Mouse (Mus musculus) liver, embryonic 13.5 days (tissue): ENCODE results near the gene Hspd1. TPM values are rescaled to one million over a fixed set of nuclear protein-coding genes. Genes with fewer than 3 reads are reported as not detected.
A peak's percentile ranks its signal among the peaks of the same experiment; 100 is the strongest.

ENCODE experiments used
- ATAC-seq: fragments of 200-750 bp; cut with Nextera tagmentation; 2 replicates; pipeline ENCODE4 v1.8.0; 2017; ENCODE audit warnings: low read depth, mild to moderate bottlenecking, moderate number of reproducible peaks, moderate library complexity
- DNase-seq: peaks from one replicate; pipeline ENCODE4 v3.0.0; 2022
- H3K27ac ChIP-seq: fragments of 300-500 bp; sonication (generic); 2 replicates; pipeline ENCODE4 v1.5.1; 2015; ENCODE audit warnings: moderate library complexity, mild to moderate bottlenecking, inconsistent platforms
- H3K27me3 ChIP-seq: fragments of 300-500 bp; sonication (generic); 2 replicates; pipeline ENCODE4 v1.6.1; 2015; ENCODE audit warnings: mild to moderate bottlenecking, inconsistent platforms
- H3K36me3 ChIP-seq: fragments of 300-500 bp; sonication (generic); 2 replicates; pipeline ENCODE4 v1.6.1; 2015; ENCODE audit warnings: mild to moderate bottlenecking, inconsistent platforms
- H3K4me1 ChIP-seq: fragments of 300-500 bp; sonication (generic); replicated peaks from 2 replicates; pipeline ENCODE4 v1.6.1; 2015; ENCODE audit warnings: inconsistent platforms
- H3K4me2 ChIP-seq: fragments of 300-500 bp; sonication (generic); 2 replicates; pipeline ENCODE4 v1.6.1; 2015; ENCODE audit warnings: inconsistent platforms, mild to moderate bottlenecking, moderate library complexity
- H3K4me3 ChIP-seq: fragments of 300-500 bp; sonication (generic); replicated peaks from 2 replicates; pipeline ENCODE4 v1.5.1; 2015; ENCODE audit warnings: mild to moderate bottlenecking, inconsistent platforms
- H3K9ac ChIP-seq: fragments of 300-500 bp; sonication (generic); 2 replicates; pipeline ENCODE4 v1.6.1; 2015; ENCODE audit warnings: mild to moderate bottlenecking, inconsistent platforms
- H3K9me3 ChIP-seq: fragments of 300-500 bp; sonication (generic); replicated peaks from 2 replicates; pipeline ENCODE4 v1.6.1; 2016; ENCODE audit warnings: inconsistent platforms
- WGBS: fragments of 180-500 bp; shearing (Covaris S2); methylation state at CpG from one replicate; pipeline ENCODE4 v1.1.7; 2015; ENCODE audit not compliant: insufficient replicate concordance; 5-methylcytosine and 5-hydroxymethylcytosine counted together
- polyA plus RNA-seq: library from polyadenylated mRNA; unstranded; fragments of >200 nt; fragmentation: Nextera tagmentation; extraction: Ambion mirVana; gene quantifications from 2 replicates; pipeline ENCODE4 v1.2.1, GENCODE M21; 2015

Gene Hspd1
- polyA plus RNA-seq, 1 experiment from 2014 or later: 478 TPM

- Histone ChIP-seq H3K9me3 (no peaks in the 10 kb centered on the region), H3K4me1 (no peaks in the 10 kb centered on the region), H3K36me3 (no peaks in the 10 kb centered on the region), H3K9ac (no peak overlapping the region), H3K27me3 (no peaks in the 10 kb centered on the region), H3K4me3 (no peak overlapping the region), H3K27ac (no peak overlapping the region), H3K4me2 (no peak overlapping the region)
- ATAC-seq: no peak
- no peak for DNase-seq
- WGBS: 66% methylated on average over 5 of the region's 5 CpGs
These were observed 35.0 kb upstream of the Hspd1 start for GRCm38 (mm10) chr1:55123046-55123445.

- peaks cover 19% of the 10 kb centered on the region for H3K4me1 ChIP-seq
- no peak overlapping the region for H3K4me2 ChIP-seq
- DNase-seq: no peak
- no peak overlapping the region for H3K4me3 ChIP-seq
- H3K9ac ChIP-seq: no peak overlapping the region
- no peaks in the 10 kb centered on the region for H3K9me3 ChIP-seq
- H3K36me3 ChIP-seq: no peaks in the 10 kb centered on the region
- H3K27me3 ChIP-seq: no peaks in the 10 kb centered on the region
- ATAC-seq: no peak
- 76% methylated on average over 4 of the region's 4 CpGs for WGBS
- no peak overlapping the region for H3K27ac ChIP-seq
These were observed 21.2 kb upstream of the Hspd1 start for GRCm38 (mm10) chr1:55109066-55109766.

GRCm38 (mm10) chr1:55108473-55108872 lies 20.4 kb upstream of the Hspd1 start:
- DNase-seq (no peak), ATAC-seq (no peak)
- Histone ChIP-seq H3K36me3 (no peaks in the 10 kb centered on the region), H3K4me2 (no peak overlapping the region), H3K27me3 (no peaks in the 10 kb centered on the region), H3K4me3 (no peak overlapping the region), H3K27ac (no peak overlapping the region), H3K4me1 (peaks cover 19% of the 10 kb centered on the region), H3K9me3 (no peaks in the 10 kb centered on the region), H3K9ac (no peak overlapping the region)
- 46% methylated on average over 2 of the region's 2 CpGs for WGBS

- H3K4me3 ChIP-seq: no peak overlapping the region
- ATAC-seq (no peak), DNase-seq (no peak)
- H3K4me1 ChIP-seq: peaks cover 19% of the 10 kb centered on the region
- no peaks in the 10 kb centered on the region for H3K9me3 ChIP-seq
- WGBS: 77% methylated on average over 1 of the region's 1 CpGs
- H3K9ac ChIP-seq: no peak overlapping the region
- no peaks in the 10 kb centered on the region for H3K36me3 ChIP-seq
- H3K27ac ChIP-seq: no peak overlapping the region
- no peak overlapping the region for H3K4me2 ChIP-seq
- H3K27me3 ChIP-seq: no peaks in the 10 kb centered on the region
These were observed 19.6 kb upstream of the Hspd1 start for GRCm38 (mm10) chr1:55107644-55108043.

- H3K9ac ChIP-seq: 0 out of 2 replicates have a peak overlapping the region, but pooled peaks have one; percentile 12
- no peaks in the 10 kb centered on the region for H3K27me3 ChIP-seq
- H3K36me3 ChIP-seq: no peaks in the 10 kb centered on the region
- 49% methylated on average over 9 of the region's 9 CpGs for WGBS
- no peak overlapping the region for H3K27ac ChIP-seq
- no peaks in the 10 kb centered on the region for H3K9me3 ChIP-seq
- H3K4me1 ChIP-seq: peaks cover 19% of the 10 kb centered on the region
- H3K4me2 ChIP-seq: peak overlapping the region; percentile 4; the same call in 1 of the 2 replicates
- no peak for DNase-seq
- ATAC-seq: peak; percentile 91
- no peak overlapping the region for H3K4me3 ChIP-seq
These were observed 19.0 kb upstream of the Hspd1 start for GRCm38 (mm10) chr1:55106919-55107585.

GRCm38 (mm10) chr1:55092469-55092868 lies 4.4 kb upstream of the Hspd1 start:
- no peak for DNase-seq
- Histone ChIP-seq H3K27me3 (no peaks in the 10 kb centered on the region), H3K9ac (no peak overlapping the region), H3K4me1 (peaks cover 45% of the 10 kb centered on the region), H3K4me2 (no peak overlapping the region), H3K36me3 (peaks cover 34% of the 10 kb centered on the region), H3K4me3 (no peak overlapping the region), H3K9me3 (no peaks in the 10 kb centered on the region), H3K27ac (peak overlapping the region; percentile 58; the same call in 1 of the 2 replicates)
- WGBS: 38% methylated on average over 1 of the region's 1 CpGs
- ATAC-seq: no peak

- Histone ChIP-seq H3K4me3 (no peak overlapping the region), H3K27me3 (no peaks in the 10 kb centered on the region), H3K27ac (peak overlapping the region; percentile 58), H3K9ac (no peak overlapping the region; the same call in 1 of the 2 replicates), H3K9me3 (no peaks in the 10 kb centered on the region), H3K4me2 (no peak overlapping the region), H3K4me1 (peaks cover 45% of the 10 kb centered on the region), H3K36me3 (peaks cover 34% of the 10 kb centered on the region)
- DNase-seq (no peak), ATAC-seq (no peak)
- 69% methylated on average over 2 of the region's 2 CpGs for WGBS
These were observed 4.0 kb upstream of the Hspd1 start for GRCm38 (mm10) chr1:55092056-55092455.

GRCm38 (mm10) chr1:55089498-55090064 lies 1.5 kb upstream of the Hspd1 start:
- Histone ChIP-seq H3K27me3 (no peaks in the 10 kb centered on the region), H3K4me2 (peak overlapping the region; percentile 98), H3K27ac (peak overlapping the region; percentile 75), H3K9ac (peak overlapping the region; percentile 98), H3K4me3 (peak overlapping the region; percentile 94), H3K9me3 (no peaks in the 10 kb centered on the region), H3K4me1 (peaks cover 69% of the 10 kb centered on the region), H3K36me3 (peaks cover 48% of the 10 kb centered on the region)
- no peak for DNase-seq
- no peak for ATAC-seq
- 51% methylated on average over 5 of the region's 5 CpGs for WGBS

- H3K4me3 ChIP-seq: peak overlapping the region; percentile 94
- peaks cover 54% of the 10 kb centered on the region for H3K36me3 ChIP-seq
- H3K4me1 ChIP-seq: peaks cover 76% of the 10 kb centered on the region
- DNase-seq: no peak
- peak overlapping the region; percentile 96 for H3K27ac ChIP-seq
- H3K9ac ChIP-seq: peak overlapping the region; percentile 98
- no peak for ATAC-seq
- WGBS: 2% methylated on average over 16 of the region's 16 CpGs
- no peaks in the 10 kb centered on the region for H3K27me3 ChIP-seq
- H3K4me2 ChIP-seq: peak overlapping the region; percentile 98
- no peaks in the 10 kb centered on the region for H3K9me3 ChIP-seq
These were observed 811 bp upstream of the Hspd1 start for GRCm38 (mm10) chr1:55088611-55089497.

- DNase-seq: no peak
- Histone ChIP-seq H3K9ac (peak overlapping the region; percentile 98), H3K27ac (peak overlapping the region; percentile 96), H3K4me2 (peak overlapping the region; percentile 98), H3K9me3 (no peaks in the 10 kb centered on the region), H3K27me3 (no peaks in the 10 kb centered on the region), H3K4me3 (peak overlapping the region; percentile 94), H3K4me1 (peaks cover 76% of the 10 kb centered on the region), H3K36me3 (peaks cover 57% of the 10 kb centered on the region)
- peak; percentile 43 for ATAC-seq
- WGBS: under 1% methylated on average over 50 of the region's 57 CpGs
These were observed 590 bp downstream of the Hspd1 start for GRCm38 (mm10) chr1:55087401-55087904.
